Mouse (Mus musculus) heart, embryonic 11.5 days (tissue): ENCODE data around the gene Prima1. TPM values are rescaled to one million over a fixed set of nuclear protein-coding genes. Genes with fewer than 3 reads are reported as not detected.

ENCODE experiments used
- ATAC-seq: fragments of 200-750 bp; cut with Nextera tagmentation; replicated peaks from 2 replicates; pipeline ENCODE4 v1.8.0; 2017; ENCODE audit warnings: moderate library complexity; ENCODE audit not compliant: insufficient number of reproducible peaks, low FRiP score, low TSS enrichment
- H3K27ac ChIP-seq: fragments of 300-500 bp; sonication (generic); 2 replicates; pipeline ENCODE4 v1.5.1; 2014; ENCODE audit warnings: mild to moderate bottlenecking, low read depth, low read length
- H3K27me3 ChIP-seq: fragments of 300-500 bp; sonication (generic); 2 replicates; pipeline ENCODE4 v1.6.1; 2014; ENCODE audit warnings: mild to moderate bottlenecking, low read length, mixed read lengths; ENCODE audit not compliant: control insufficient read depth, insufficient read depth
- H3K36me3 ChIP-seq: fragments of 300-500 bp; sonication (generic); 2 replicates; pipeline ENCODE4 v1.6.1; 2014; ENCODE audit warnings: mild to moderate bottlenecking, low read length, moderate library complexity, mixed read lengths; ENCODE audit not compliant: control insufficient read depth, insufficient read depth
- H3K4me1 ChIP-seq: fragments of 300-500 bp; sonication (generic); 2 replicates; pipeline ENCODE4 v1.6.1; 2014; ENCODE audit warnings: low read length; ENCODE audit not compliant: control insufficient read depth, insufficient read depth
- H3K4me2 ChIP-seq: fragments of 300-500 bp; sonication (generic); 2 replicates; pipeline ENCODE4 v1.6.1; 2014; ENCODE audit warnings: mild to moderate bottlenecking, moderate library complexity
- H3K4me3 ChIP-seq: fragments of 300-500 bp; sonication (generic); 2 replicates; pipeline ENCODE4 v1.5.1; 2014; ENCODE audit warnings: low read depth, low read length
- H3K9ac ChIP-seq: fragments of 300-500 bp; sonication (generic); 2 replicates; pipeline ENCODE4 v1.6.1; 2014; ENCODE audit warnings: mild to moderate bottlenecking, low read depth, low read length, moderate library complexity
- H3K9me3 ChIP-seq: fragments of 300-500 bp; sonication (generic); replicated peaks from 2 replicates; pipeline ENCODE4 v1.6.1; 2016; ENCODE audit warnings: low read length; ENCODE audit not compliant: control insufficient read depth
- WGBS: fragments of 180-500 bp; shearing (Covaris S2); extraction: QIAGEN DNeasy Blood & Tissue Kit; methylation state at CpG from one replicate; pipeline ENCODE4 v1.1.7; 2014; ENCODE audit not compliant: insufficient replicate concordance; 5-methylcytosine and 5-hydroxymethylcytosine counted together
- polyA plus RNA-seq: library from polyadenylated mRNA; unstranded; fragments of >200 nt; fragmentation: Nextera tagmentation; extraction: Ambion mirVana; gene quantifications from 2 replicates; pipeline ENCODE4 v1.2.1, GENCODE M21; 2014

Gene Prima1
- 0.19 and 0.41 TPM in 2 replicates for polyA plus RNA-seq

DNA sequence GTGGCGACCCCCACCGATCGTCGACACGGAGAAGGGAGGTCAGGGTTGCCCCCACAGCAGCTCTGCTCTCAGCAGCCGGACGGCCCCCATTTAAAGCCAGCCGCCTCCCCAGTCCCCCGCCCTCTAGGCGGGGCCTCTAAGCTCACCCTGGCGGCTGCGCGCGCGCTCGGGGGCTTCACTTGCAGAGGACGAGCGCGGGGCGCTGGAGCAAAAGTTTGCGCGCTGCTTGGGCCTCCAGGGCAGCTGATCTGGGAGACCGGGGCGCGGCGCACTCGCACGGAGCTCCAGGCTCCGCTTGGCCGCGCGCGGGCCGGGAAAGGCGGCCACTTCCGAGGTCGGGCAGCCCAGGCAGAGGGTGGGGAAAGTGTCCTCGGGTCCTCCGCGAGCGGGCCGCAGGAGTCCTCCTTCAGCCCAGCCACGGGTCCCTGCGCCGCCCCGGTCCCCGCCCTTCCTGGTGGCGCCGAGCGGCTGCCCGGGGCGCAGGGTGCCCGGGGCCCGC, at the start of gene Prima1:
Prima1 (minus strand) TSS at position 68 of the 499 bp plus-strand sequence.
- Histone ChIP-seq H3K27ac (peak within 1 kb of the TSS; percentile 66), H3K36me3 (no peaks in the 10 kb centered on the region), H3K4me3 (peak within 1 kb of the TSS; percentile 69), H3K9ac (peak within 1 kb of the TSS; percentile 78), H3K4me1 (peaks cover 6% of the 10 kb centered on the region; the same call in 1 of the 2 replicates), H3K27me3 (peaks cover 51% of the 10 kb centered on the region), H3K4me2 (peak within 1 kb of the TSS; percentile 86), H3K9me3 (no peaks in the 10 kb centered on the region)
- ATAC-seq: peak; percentile 53
- 0% methylated on average over 41 of the region's 54 CpGs for WGBS

DNA sequence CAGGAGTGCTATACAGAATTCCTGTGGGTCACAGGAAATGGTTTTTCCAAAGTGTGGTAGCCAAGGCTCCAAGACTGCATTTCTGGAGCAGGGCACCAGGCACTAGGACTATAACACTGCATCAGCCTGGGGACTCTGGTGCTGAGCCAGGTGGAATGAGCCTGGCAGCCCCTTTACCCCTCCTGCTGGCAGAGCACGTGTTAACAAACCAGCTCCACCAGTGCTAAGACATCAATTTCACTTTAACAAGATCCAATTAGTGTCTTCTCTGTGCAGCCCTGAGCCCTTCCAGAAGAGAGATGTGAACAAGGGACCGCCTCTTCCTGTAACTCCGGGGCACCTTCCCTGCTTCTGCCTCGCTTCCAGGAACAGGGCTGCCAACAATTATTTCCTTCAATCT, 45.3 kb upstream of the Prima1 start:
- ATAC-seq: no peak
- H3K9ac ChIP-seq: no peak overlapping the region
- no peaks in the 10 kb centered on the region for H3K36me3 ChIP-seq
- H3K27me3 ChIP-seq: no peaks in the 10 kb centered on the region
- H3K4me1 ChIP-seq: peaks cover 11% of the 10 kb centered on the region; the same call in 1 of the 2 replicates
- WGBS: 71% methylated on average over 4 of the region's 4 CpGs
- no peak overlapping the region for H3K4me3 ChIP-seq
- H3K4me2 ChIP-seq: no peak overlapping the region
- H3K27ac ChIP-seq: no peak overlapping the region
- no peaks in the 10 kb centered on the region for H3K9me3 ChIP-seq

DNA sequence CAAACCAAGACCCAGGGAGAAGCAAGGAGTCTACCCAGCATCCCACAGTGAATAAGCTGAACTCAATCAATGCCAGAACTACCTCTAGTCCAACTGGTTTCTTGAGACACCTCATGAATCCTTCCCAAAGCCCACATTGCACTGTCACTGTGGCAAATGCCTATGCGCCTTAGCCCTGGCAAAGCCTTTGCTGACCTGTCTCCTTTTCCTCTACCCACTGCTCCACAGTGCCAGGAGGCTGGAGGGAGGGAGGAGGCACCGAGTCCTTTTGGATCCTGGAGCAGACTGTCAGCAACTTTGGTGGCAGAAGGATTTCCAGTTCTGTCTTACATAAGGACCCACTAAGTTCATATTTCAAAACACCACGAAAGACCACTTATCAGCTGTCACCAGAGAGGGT, 41.5 kb upstream of the Prima1 start:
- no peaks in the 10 kb centered on the region for H3K36me3 ChIP-seq
- H3K4me2 ChIP-seq: no peak overlapping the region
- WGBS: 69% methylated on average over 3 of the region's 3 CpGs
- no peak for ATAC-seq
- H3K27ac ChIP-seq: no peak overlapping the region
- H3K9ac ChIP-seq: no peak overlapping the region
- H3K9me3 ChIP-seq: no peaks in the 10 kb centered on the region
- H3K27me3 ChIP-seq: no peaks in the 10 kb centered on the region
- H3K4me1 ChIP-seq: no peaks in the 10 kb centered on the region
- H3K4me3 ChIP-seq: no peak overlapping the region

DNA sequence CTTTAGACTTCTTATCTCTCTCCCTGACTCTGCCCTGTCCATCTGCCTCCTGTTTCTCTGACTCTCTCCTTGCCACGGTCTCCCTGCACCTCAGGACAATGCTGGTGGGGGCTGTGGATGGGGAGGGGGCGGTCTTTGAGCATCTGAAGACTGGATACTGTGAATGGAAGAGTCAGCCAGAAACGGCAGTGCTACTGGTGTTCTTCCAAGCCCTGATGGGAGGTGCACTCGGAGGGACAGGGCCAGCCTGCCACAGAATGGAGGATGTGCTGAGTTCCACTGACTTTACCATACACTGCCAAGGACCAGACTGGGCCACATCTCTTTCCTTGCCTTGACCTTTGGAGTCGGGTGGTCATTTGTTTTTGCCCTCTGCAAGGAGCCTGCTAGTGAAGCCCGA, 41.0 kb upstream of the Prima1 start:
- no peaks in the 10 kb centered on the region for H3K4me1 ChIP-seq
- WGBS: 62% methylated on average over 6 of the region's 6 CpGs
- H3K27me3 ChIP-seq: no peaks in the 10 kb centered on the region
- H3K9ac ChIP-seq: no peak overlapping the region
- no peak overlapping the region for H3K27ac ChIP-seq
- no peaks in the 10 kb centered on the region for H3K9me3 ChIP-seq
- H3K4me2 ChIP-seq: no peak overlapping the region
- H3K36me3 ChIP-seq: no peaks in the 10 kb centered on the region
- H3K4me3 ChIP-seq: no peak overlapping the region
- ATAC-seq: no peak

DNA sequence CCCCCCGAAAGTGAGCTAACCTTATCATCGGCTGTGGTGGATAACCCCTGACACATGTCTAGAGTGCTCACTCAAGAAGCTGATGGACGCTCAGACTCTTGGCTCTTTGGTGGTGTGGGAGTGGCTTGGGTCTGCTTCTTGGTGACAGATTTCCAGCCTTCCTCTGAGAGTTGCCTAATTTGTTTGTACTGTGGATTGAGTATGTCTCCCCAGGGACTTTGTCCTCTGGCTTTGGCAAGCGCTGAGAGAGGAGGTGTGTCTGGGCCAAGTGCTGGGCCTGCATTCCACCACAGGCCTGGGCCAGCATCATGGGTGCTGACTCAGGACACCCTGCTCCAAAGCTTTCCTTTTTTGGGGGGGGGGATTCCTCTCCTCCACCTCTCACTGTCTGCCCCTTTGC, 40.0 kb upstream of the Prima1 start:
- Histone ChIP-seq H3K36me3 (no peaks in the 10 kb centered on the region), H3K27ac (no peak overlapping the region), H3K27me3 (no peaks in the 10 kb centered on the region), H3K4me3 (no peak overlapping the region), H3K4me1 (no peaks in the 10 kb centered on the region), H3K9ac (no peak overlapping the region), H3K9me3 (no peaks in the 10 kb centered on the region), H3K4me2 (no peak overlapping the region)
- 37% methylated on average over 4 of the region's 4 CpGs for WGBS
- no peak for ATAC-seq

DNA sequence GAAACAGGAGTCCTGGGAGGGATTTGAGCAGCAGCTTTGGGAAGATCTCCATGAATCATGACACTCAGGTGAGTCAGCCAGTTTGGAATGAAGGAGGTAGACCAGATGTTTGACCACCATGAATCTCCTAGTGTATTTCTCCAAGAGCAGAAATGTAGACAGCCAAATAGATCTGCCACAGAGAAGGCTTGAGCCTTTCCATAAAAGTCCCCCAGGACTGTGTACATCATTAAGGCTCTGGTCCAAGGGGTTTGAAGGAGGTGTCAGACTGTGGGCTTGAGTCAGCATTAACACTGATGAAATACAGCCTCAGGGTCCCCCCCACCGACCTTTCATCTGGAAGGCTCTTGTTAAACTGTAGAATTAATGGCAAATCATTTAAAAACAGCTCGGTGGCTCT, 39.5 kb upstream of the Prima1 start:
- ATAC-seq: no peak
- Histone ChIP-seq H3K27ac (no peak overlapping the region), H3K9me3 (no peaks in the 10 kb centered on the region), H3K36me3 (no peaks in the 10 kb centered on the region), H3K27me3 (no peaks in the 10 kb centered on the region), H3K4me3 (no peak overlapping the region), H3K4me1 (no peaks in the 10 kb centered on the region), H3K4me2 (no peak overlapping the region), H3K9ac (no peak overlapping the region)
- WGBS: 43% methylated on average over 2 of the region's 2 CpGs

DNA sequence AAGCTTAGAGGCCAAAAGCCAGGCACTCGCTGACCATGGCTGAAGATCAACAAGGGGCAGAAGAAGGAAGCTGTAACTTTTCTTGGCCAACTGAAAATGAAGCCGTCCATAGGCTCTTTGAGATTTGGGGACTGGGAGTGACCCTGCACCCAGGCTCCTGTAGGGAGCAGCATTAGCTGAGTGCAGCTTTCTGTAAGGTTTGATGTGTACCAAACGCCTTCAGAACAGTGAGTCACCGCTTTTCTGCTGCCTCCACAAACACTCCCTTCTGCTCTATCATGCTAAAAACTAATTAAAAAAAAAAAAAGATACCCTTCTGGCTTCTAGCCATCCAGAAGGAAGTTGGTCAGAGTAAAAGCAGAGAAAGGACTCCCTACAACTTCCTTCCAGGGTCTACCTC, 34.5 kb upstream of the Prima1 start:
- ATAC-seq: no peak
- 60% methylated on average over 4 of the region's 4 CpGs for WGBS

DNA sequence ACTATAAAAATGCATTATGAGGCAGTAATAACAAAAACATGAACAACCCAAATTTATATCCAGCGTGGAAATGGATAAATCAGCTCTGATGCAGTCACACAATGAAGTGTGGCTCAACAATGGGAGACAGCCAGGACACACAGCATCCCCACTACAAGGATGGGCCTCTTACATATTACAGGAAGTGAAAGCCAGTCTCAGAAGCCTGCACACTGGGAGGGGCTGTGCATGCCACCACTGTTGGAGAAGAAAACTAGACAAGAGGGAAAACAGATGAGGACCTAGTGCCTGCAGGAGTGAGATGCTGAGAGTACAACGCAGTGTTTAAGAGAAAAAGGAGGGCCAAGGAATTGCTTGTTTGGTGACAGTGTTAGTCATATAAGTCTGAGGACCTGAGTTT, 31.8 kb upstream of the Prima1 start:
- H3K27ac ChIP-seq: no peak overlapping the region

More for the DNA sequence above, 34.5 kb upstream of the Prima1 start:
- no peaks in the 10 kb centered on the region for H3K27me3 ChIP-seq
- no peak overlapping the region for H3K27ac ChIP-seq
- no peaks in the 10 kb centered on the region for H3K9me3 ChIP-seq
- H3K9ac ChIP-seq: no peak overlapping the region
- H3K4me1 ChIP-seq: no peaks in the 10 kb centered on the region
- H3K4me2 ChIP-seq: no peak overlapping the region
- H3K36me3 ChIP-seq: no peaks in the 10 kb centered on the region
- H3K4me3 ChIP-seq: no peak overlapping the region

DNA sequence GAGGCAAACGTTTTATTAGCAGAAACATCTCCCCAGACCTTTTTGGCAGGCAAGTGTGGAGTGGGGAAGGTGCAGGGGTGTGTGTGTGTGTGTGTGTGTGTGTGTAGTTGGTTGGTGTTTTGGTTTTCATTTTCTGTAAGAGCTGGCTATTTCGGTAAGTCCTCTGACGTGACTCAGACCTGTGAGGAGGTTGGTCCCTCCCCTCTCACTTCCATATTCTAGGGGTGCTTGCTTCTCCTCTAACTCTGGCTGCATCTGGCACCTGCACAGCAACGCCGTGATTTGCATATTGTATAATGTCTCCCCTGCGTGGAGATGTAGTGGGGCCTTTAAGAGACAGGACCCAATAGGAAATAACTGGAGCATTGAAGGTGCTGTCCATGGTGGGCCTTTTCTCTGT, 31.1 kb upstream of the Prima1 start:
- H3K36me3 ChIP-seq: no peaks in the 10 kb centered on the region
- H3K4me3 ChIP-seq: no peak overlapping the region
- no peaks in the 10 kb centered on the region for H3K9me3 ChIP-seq
- no peak for ATAC-seq
- H3K27me3 ChIP-seq: no peaks in the 10 kb centered on the region; the same call in 1 of the 2 replicates
- H3K4me1 ChIP-seq: no peaks in the 10 kb centered on the region
- H3K27ac ChIP-seq: no peak overlapping the region
- H3K9ac ChIP-seq: no peak overlapping the region
- whole genome bisulfite sequencing: 65% methylated on average over 6 of the region's 6 CpGs
- H3K4me2 ChIP-seq: no peak overlapping the region

More for the DNA sequence above, 31.8 kb upstream of the Prima1 start:
- Histone ChIP-seq H3K9ac (no peak overlapping the region), H3K36me3 (no peaks in the 10 kb centered on the region), H3K4me1 (no peaks in the 10 kb centered on the region), H3K4me2 (no peak overlapping the region), H3K4me3 (no peak overlapping the region), H3K9me3 (no peaks in the 10 kb centered on the region), H3K27me3 (no peaks in the 10 kb centered on the region; the same call in 1 of the 2 replicates)
- no peak for ATAC-seq
- 84% methylated on average over 2 of the region's 2 CpGs for WGBS
